Mouse (Mus musculus) midbrain, embryonic 16.5 days (tissue): ENCODE results near the gene E2f8. TPM values are rescaled to one million over a fixed set of nuclear protein-coding genes. Genes with fewer than 3 reads are reported as not detected.

Experiments
- ATAC-seq: fragments of 200-750 bp; cut with Nextera tagmentation; 2 replicates; pipeline ENCODE4 v1.8.0; 2017; ENCODE audit warnings: moderate TSS enrichment
- H3K27ac ChIP-seq: fragments of 300-500 bp; sonication (generic); 2 replicates; pipeline ENCODE4 v1.5.1; 2014; ENCODE audit warnings: mild to moderate bottlenecking, low read length, mixed read lengths
- H3K27me3 ChIP-seq: fragments of 300-500 bp; sonication (generic); 2 replicates; pipeline ENCODE4 v1.6.1; 2014; ENCODE audit warnings: low read depth, low read length, mixed read lengths; ENCODE audit not compliant: control insufficient read depth, insufficient read depth
- H3K36me3 ChIP-seq: fragments of 300-500 bp; sonication (generic); 2 replicates; pipeline ENCODE4 v1.6.1; 2014; ENCODE audit warnings: mild to moderate bottlenecking, low read length, moderate library complexity, mixed read lengths; ENCODE audit not compliant: control insufficient read depth, insufficient read depth
- H3K4me1 ChIP-seq: fragments of 300-500 bp; sonication (generic); 2 replicates; pipeline ENCODE4 v1.6.1; 2014; ENCODE audit warnings: mild to moderate bottlenecking, low read length, mixed read lengths; ENCODE audit not compliant: control insufficient read depth, insufficient read depth
- H3K4me2 ChIP-seq: fragments of 300-500 bp; sonication (generic); 2 replicates; pipeline ENCODE4 v1.6.1; 2014; ENCODE audit warnings: mild to moderate bottlenecking, low read length, mixed read lengths
- H3K4me3 ChIP-seq: fragments of 300-500 bp; sonication (generic); 2 replicates; pipeline ENCODE4 v1.5.1; 2014; ENCODE audit warnings: low read depth, mild to moderate bottlenecking, low read length, moderate library complexity, mixed read lengths
- H3K9ac ChIP-seq: fragments of 300-500 bp; sonication (generic); 2 replicates; pipeline ENCODE4 v1.6.1; 2014; ENCODE audit warnings: low read depth, low read length, mixed read lengths
- H3K9me3 ChIP-seq: fragments of 300-500 bp; sonication (generic); replicated peaks from 2 replicates; pipeline ENCODE4 v1.6.1; 2014; ENCODE audit warnings: mild to moderate bottlenecking, low read length, mixed read lengths; ENCODE audit not compliant: control insufficient read depth, poor library complexity, severe bottlenecking
- WGBS: fragments of 180-500 bp; shearing (Covaris S2); extraction: QIAGEN DNeasy Blood & Tissue Kit; methylation state at CpG from one replicate; pipeline ENCODE4 v1.1.7; 2014; 5-methylcytosine and 5-hydroxymethylcytosine counted together
- polyA plus RNA-seq: library from polyadenylated mRNA; unstranded; fragments of >200 nt; fragmentation: Nextera tagmentation; extraction: Ambion mirVana; gene quantifications from 2 replicates; pipeline ENCODE4 v1.2.1, GENCODE M21; 2015

E2f8 gene
- polyA plus RNA-seq, 1 experiment from 2014 or later, result 1.5 TPM

DNA sequence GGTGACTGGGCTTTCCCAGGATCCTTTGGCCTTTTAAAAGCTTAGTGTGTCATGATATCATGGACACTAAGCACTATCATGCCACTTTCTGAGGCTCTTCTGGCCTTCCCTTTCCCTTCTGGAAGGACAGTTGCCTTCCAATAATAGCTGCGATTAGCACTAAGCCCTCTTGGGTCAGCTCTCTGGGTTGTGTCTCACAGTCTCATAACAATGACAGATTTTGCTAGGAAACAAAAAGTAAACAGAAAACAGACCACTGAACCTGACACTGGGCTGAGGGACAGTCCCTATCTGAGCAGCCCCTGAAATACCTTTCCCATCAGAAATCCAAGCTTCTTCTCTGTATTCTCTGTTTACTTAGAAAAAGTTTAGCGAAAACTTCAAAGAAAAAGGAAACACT lies 40.9 kb downstream of the E2f8 start:
- 90% methylated on average over 2 of the region's 2 CpGs for WGBS
- Histone ChIP-seq H3K4me2 (no peak overlapping the region), H3K4me1 (peaks cover under 1% of the 10 kb centered on the region), H3K36me3 (no peaks in the 10 kb centered on the region), H3K9me3 (no peaks in the 10 kb centered on the region), H3K4me3 (no peak overlapping the region), H3K27me3 (peaks cover 14% of the 10 kb centered on the region), H3K9ac (no peak overlapping the region), H3K27ac (no peak overlapping the region)
- no peak for ATAC-seq

DNA sequence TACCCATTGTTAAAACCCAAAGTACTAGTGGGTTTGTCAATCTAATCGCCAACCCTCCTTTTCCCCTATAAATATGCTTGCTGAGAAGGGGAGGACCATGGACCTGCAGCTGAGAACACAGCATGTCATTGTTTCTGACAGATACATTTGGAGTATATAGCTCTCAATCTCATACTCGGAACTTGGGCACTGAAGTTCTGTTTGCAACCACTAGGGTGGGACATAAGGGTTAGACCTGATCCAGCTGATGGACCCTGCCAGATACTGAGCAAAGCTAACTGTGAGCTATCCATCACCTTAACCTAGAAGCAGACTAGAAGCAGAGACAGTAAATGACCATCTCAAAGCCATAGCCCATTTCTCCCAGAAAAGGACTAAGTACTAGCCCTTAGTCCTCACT lies 43.0 kb downstream of the E2f8 start:
- Histone ChIP-seq H3K36me3 (no peaks in the 10 kb centered on the region), H3K4me1 (peaks cover 7% of the 10 kb centered on the region), H3K4me3 (no peak overlapping the region), H3K9ac (no peak overlapping the region), H3K27ac (no peak overlapping the region), H3K4me2 (no peak overlapping the region), H3K27me3 (peaks cover 14% of the 10 kb centered on the region), H3K9me3 (no peaks in the 10 kb centered on the region)
- ATAC-seq, result no peak
- 67% methylated on average over 2 of the region's 2 CpGs for WGBS

DNA sequence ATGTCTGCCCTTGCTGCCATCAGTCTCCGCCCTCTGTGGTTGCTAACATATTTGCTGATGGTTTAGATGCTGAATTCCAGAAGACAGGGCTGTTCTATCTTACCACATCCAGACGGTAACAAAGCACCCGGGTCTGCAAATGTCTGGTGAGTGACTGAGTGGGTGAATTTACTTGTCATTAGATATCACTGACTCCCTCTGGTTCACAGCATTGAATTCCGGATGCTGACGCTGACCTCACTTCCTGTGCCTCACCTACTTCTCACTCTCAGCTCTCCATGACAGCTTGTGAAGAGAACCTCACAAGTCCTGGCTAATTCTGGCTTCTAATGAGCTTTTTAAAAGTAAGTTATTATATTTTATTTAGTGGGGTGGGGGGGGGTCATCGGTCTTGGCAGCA lies 44.4 kb downstream of the E2f8 start:
- peaks cover 20% of the 10 kb centered on the region for H3K27me3 ChIP-seq
- no peak overlapping the region for H3K4me3 ChIP-seq
- H3K9ac ChIP-seq, result no peak overlapping the region
- H3K36me3 ChIP-seq, result no peaks in the 10 kb centered on the region
- H3K27ac ChIP-seq, result no peak overlapping the region
- ATAC-seq, result no peak
- peaks cover 7% of the 10 kb centered on the region for H3K4me1 ChIP-seq
- no peaks in the 10 kb centered on the region for H3K9me3 ChIP-seq
- H3K4me2 ChIP-seq, result no peak overlapping the region
- WGBS, result 85% methylated on average over 6 of the region's 6 CpGs

DNA sequence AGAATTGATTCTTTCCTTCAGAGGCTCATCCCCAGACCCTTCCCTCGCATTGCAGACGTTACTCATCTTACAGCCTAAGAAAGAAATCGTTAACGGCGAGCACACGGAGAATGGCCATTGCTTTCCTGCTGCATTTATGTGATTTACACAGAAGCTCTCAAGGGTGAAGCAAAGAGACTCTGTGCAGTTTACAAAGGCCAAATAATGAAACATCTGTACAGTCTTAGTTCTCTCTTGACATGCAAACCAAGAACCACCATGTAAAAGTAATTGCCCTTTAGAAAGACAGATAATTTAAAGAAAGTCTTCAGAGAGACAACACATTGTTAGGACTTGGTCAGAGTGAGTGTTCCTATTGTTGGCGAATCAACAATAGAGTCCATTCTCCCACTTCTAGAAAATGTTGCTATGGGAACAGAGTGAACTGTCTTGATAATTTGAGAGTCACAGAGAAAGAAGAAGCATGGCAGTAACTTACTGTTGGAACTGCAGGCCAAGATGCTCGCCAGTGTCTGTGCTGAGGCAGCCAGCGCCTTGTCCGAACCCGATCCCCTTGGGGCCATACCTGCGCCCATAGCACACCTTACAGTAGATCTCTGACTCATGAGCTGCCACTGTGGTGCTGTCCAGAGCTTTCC lies 46.3 kb downstream of the E2f8 start:
- peak overlapping the region; percentile 53; the same call in 1 of the 2 replicates for H3K27ac ChIP-seq
- H3K4me1 ChIP-seq, result peaks cover 7% of the 10 kb centered on the region
- WGBS, result 34% methylated on average over 12 of the region's 12 CpGs
- H3K4me2 ChIP-seq, result no peak overlapping the region
- H3K36me3 ChIP-seq, result no peaks in the 10 kb centered on the region
- no peak overlapping the region for H3K9ac ChIP-seq
- peak; percentile 72; the same call in 1 of the 2 replicates for ATAC-seq
- H3K27me3 ChIP-seq, result peaks cover 22% of the 10 kb centered on the region
- H3K9me3 ChIP-seq, result no peaks in the 10 kb centered on the region
- no peak overlapping the region for H3K4me3 ChIP-seq

DNA sequence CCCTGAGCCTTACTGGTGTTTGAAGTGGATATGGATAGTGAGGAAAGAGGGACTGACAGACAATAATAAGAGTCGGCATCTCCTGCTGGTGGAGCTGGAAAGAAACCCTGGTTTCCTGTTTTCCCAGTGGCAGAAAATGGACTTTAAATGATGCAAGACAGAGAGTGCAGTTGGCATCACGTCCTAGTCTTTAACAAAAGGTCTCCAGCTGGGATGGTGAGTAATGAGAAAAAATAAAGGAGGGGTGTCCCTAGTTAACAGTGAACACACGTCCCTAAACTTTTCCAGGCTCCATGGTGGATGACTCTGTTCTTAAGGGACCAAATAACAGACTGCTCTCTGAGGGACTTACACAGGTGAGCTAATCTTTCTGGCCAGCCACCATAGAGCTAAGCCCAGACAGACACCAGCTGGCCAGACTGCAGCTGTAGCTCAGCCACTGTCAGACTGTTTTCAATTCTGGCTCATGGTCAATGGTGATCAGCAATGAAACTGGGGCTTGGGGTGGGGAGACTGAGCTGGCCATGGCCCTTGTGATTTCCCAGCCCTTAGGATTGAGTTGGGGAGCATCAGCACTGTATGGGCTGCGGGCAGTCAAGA lies 46.9 kb downstream of the E2f8 start:
- peak; percentile 40 for ATAC-seq
- H3K4me1 ChIP-seq, result peaks cover 7% of the 10 kb centered on the region
- no peak overlapping the region for H3K4me3 ChIP-seq
- no peak overlapping the region for H3K9ac ChIP-seq
- H3K27me3 ChIP-seq, result peaks cover 22% of the 10 kb centered on the region
- 36% methylated on average over 4 of the region's 4 CpGs for WGBS
- no peaks in the 10 kb centered on the region for H3K36me3 ChIP-seq
- no peak overlapping the region for H3K4me2 ChIP-seq
- 0 out of 2 replicates have a peak overlapping the region, but pooled peaks have one; percentile 48 for H3K27ac ChIP-seq
- H3K9me3 ChIP-seq, result no peaks in the 10 kb centered on the region

DNA sequence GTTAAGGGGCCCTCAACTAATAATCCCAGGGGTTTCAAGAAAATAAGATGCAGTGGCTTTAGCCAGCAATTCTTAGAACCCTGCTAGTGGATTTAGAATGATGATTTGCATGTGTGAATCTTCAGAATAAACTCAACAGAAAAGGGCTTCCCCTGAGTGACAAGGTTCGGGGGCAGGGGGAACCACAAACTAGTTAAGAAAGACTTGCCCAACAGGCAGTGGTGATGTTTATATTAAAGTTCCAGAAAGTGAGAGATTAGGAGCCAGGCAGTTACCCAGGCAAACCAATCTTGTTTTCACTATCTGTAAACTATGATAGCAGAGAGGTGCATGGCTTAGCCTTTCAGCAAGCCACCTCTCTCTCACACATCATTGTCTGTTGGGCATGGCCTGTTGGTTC lies 48.7 kb downstream of the E2f8 start:
- ATAC-seq, result no peak
- Histone ChIP-seq H3K27me3 (peaks cover 12% of the 10 kb centered on the region), H3K27ac (no peak overlapping the region), H3K9me3 (no peaks in the 10 kb centered on the region), H3K4me1 (peaks cover 7% of the 10 kb centered on the region), H3K4me2 (no peak overlapping the region), H3K36me3 (peaks cover 2% of the 10 kb centered on the region), H3K9ac (no peak overlapping the region), H3K4me3 (no peak overlapping the region)
- WGBS, result 61% methylated on average over 1 of the region's 1 CpGs

DNA sequence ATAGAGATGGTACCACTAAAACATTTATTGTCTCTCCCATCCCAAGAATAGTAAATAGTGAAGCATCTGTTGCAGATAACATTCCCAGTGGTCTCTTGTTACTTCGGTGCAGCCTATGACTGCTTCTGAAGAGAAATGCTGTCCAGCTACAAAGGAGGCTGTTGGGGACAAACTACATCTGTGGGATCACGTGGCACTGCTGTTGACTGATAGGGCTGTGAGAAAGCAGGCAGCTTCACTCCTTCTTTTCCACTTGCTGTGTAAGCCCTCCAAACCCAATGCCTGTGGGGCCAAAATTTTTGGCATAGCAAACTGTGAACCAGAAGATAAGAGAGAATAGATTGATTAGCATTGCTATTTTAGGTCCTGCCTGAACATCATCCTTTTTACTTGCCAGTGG lies 51.0 kb downstream of the E2f8 start:
- peaks cover 16% of the 10 kb centered on the region for H3K36me3 ChIP-seq
- no peak overlapping the region for H3K9ac ChIP-seq
- no peaks in the 10 kb centered on the region for H3K9me3 ChIP-seq
- no peak overlapping the region for H3K27ac ChIP-seq
- H3K4me3 ChIP-seq, result no peak overlapping the region
- H3K4me1 ChIP-seq, result peaks cover 5% of the 10 kb centered on the region
- no peak overlapping the region for H3K4me2 ChIP-seq
- 64% methylated on average over 2 of the region's 2 CpGs for WGBS
- peaks cover 8% of the 10 kb centered on the region; the same call in 1 of the 2 replicates for H3K27me3 ChIP-seq
- no peak for ATAC-seq

DNA sequence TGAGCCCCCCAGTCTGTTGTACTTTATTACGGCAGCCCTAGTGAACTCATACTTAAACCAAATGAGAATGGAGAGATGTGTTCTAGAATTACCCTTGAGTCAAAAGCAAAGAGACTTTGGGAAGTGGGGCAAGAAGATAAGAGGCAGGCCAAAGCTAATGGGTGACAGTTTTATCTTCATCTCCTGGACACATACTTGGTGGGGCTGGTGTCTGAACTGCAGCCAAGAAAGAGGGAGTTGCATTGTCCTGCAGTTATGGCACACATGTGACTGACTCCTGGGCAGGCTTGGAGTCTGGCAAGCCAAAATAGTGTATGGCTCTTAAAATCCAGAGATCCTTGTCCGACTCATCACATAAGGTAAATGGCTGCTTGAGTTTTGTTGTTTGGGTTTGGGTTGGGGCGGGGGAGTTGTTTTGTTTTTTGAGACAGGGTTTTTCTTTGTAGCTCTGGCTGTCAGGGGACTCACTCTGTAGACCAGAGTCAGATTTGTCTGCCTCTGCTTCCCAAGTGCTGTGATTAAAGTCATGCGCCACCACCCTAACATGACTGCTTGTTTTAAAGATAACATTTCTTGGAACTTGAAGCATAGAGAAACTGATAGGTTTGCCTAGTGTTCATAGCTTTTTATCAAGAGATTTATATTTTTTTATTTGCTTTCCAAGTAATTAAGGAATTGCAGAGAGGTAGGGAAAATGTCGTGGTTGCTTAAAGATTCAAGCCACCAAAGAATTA lies 52.1 kb downstream of the E2f8 start:
- Histone ChIP-seq H3K27ac (no peak overlapping the region), H3K4me2 (no peak overlapping the region), H3K4me1 (no peaks in the 10 kb centered on the region), H3K36me3 (peaks cover 27% of the 10 kb centered on the region), H3K9me3 (no peaks in the 10 kb centered on the region), H3K9ac (no peak overlapping the region), H3K27me3 (peaks cover 8% of the 10 kb centered on the region), H3K4me3 (no peak overlapping the region)
- no peak for ATAC-seq
- 91% methylated on average over 5 of the region's 5 CpGs for WGBS

DNA sequence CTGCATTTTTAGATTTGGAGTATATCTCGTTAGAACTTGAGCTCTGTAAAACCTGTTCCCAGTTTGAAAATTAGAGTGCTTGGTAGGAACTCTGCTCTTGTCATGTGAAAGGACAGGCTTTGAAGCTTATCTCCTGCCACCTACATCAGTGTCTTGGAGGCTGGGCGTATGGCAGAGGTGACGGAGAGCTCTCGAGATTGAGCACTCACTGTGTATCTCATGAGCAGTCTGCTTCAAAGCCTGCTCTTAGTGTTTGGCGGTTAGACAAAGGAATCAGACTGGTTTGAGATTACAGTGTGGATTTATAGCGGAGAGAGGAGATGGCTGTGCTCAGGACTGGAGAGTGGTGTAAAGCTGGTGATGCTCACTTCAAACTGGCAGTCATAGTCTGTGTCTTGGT lies 56.2 kb downstream of the E2f8 start:
- Histone ChIP-seq H3K4me3 (no peak overlapping the region), H3K4me2 (no peak overlapping the region), H3K36me3 (peaks cover 40% of the 10 kb centered on the region), H3K9me3 (no peaks in the 10 kb centered on the region), H3K27me3 (no peaks in the 10 kb centered on the region; the same call in 1 of the 2 replicates), H3K4me1 (0 out of 2 replicates have a peak, but pooled peaks cover 3% of the 10 kb centered on the region), H3K27ac (no peak overlapping the region), H3K9ac (no peak overlapping the region)
- WGBS, result 90% methylated on average over 6 of the region's 6 CpGs
- ATAC-seq, result no peak
